Mouse (Mus musculus) lung, postnatal 14 days (tissue): Measurements from ENCODE around the gene Tmem120b.

Source experiments
- DNase-seq: peaks from one replicate; pipeline ENCODE4 v3.0.0; 2021

The Tmem120b gene

DNA sequence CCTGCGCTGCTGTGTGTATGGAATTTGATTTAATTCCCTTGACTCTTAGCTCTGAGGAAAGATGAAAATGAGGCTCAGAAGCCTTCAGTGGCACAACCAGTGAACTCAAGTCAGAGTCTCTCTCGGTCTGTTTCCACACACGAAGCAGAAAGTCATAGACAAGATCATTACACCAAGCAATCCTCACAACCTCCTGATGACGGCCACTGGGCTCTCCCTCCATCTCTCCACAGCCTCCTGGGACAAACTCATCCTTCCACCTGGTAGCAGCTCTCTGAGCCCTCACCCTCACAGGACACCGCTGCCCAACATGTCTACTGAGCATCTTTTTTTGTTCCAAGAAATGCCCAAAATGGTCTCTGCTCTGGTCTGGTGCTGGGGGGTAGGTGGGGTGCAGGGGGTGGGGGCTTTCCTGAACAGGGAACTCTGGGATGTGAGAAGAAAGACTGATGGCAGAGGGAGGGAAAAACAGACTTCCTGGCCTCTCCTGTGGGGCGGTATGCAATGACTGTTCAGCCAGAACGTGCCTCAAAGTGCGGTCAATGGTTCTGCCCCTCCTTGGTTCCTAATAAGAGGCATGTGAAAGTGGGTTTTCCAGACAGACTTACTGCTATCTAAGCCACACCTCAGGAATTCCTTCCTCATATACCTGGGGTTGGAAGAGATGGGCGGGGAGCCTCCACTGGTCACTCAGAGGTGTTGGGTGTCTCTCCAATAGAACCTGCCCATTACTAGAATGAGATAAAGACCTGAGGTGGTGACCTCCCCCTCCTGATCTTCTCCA is 62.0 kb downstream of the Tmem120b start:
- no peak for DNase-seq

DNA sequence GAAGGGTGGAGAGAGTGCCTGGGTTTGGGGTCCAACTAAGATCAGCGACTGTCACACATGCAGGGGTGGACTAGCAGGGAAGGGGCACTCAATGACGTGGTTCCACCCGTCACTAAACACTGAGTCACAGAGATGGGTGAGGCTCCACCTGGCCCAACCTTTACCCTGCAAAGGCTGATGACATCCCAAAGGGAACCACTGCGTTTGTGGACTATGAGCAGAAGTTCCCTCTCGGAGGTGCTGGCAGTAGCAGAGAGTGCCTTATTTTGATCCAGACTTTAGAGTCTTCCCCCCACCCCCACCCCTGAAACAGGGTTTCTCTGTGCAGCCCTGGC is 62.6 kb downstream of the Tmem120b start:
- no peak for DNase-seq

DNA sequence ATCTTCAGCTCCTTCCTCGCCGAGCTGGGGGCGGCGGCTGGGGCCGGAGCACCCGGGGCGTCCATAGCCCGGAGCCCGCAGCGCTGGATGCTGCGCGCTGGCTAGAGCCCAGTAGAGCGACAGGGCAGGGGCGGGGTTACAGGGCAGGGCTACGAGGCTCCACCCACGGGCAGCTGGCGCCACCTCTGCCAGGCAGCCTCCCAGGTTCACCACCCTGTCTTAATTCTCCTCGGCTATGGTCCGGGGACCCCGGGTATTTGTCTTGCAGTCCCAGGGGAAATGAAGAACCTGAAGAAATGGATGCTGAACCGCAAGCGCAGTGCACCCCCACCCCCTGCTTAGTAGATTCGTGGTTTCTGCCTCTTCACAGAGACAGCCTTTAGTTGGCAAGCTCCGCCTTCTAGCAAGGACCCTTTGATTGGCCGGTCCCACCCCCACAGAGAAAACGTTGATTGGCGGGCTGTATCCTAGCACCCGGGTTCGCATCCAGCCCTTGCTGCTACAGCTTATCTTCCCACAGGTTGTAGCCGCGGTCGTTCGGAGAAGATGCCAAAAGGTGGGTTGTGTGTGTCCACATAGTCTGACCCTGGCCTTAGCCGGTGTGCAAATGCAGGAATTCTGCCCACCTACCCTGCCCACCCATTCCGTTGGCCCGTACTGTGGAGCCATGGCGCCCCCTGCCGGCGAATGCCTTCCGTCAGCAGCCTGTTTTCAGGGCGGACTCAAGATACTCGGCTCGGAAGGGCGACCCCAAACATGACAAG is 64.3 kb downstream of the Tmem120b start, which contains the start of gene Rhof:
Rhof (minus strand) TSS at position 385 of the 764 bp plus-strand sequence.
- DNase-seq: peak; percentile 90

DNA sequence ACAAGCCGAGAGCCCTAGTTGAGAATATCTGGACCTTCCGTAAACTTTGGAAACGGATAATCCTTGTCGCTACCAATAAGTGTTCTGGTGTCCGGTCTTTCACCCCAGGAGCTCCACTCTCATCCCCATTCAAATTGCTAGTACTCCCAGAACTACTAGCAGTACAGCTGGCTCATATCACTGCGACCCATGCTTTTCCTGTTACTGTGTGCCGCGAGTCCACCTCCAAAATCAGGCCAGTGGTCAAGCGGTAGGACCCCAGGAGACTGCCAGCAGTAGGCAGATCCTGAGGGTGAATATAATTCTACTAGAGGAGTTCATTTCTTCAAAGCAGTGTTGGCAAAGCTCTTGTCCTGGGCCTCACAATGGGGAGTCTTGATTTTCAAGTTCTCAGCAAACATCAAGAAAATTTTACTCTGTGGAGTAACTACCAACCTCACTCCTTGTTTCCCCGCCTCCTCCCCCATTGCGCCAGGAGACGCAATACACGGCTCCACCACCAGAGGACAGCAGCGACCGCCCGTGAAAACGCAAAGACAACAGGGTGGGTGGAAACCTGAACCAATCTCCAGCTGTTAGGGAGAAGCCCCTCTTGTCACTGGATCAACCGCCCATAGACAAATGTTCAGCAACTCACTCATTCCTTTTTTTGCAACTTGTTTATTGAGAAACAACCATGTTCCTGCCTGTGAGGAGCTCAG is 65.0 kb downstream of the Tmem120b start:
- peak; percentile 93 for DNase-seq

DNA sequence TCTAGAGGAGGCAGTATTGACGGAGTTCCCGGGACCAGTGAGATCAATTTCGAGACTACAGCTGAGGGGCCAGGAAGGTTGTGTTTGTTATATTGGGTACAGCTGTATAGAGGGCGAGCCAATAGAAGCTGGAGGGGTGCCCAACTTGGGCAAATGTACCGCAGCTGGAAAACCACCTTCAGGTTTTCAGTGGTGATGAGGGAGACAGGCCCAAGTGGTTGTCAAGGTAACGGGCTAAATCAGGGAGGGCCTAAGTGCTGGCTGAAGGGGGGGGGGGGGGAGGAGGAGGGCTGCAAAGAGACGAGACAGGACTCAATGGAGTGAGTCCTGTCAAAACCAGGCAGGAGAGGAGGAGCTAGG is 65.5 kb downstream of the Tmem120b start:
- DNase-seq: peak; percentile 49

DNA sequence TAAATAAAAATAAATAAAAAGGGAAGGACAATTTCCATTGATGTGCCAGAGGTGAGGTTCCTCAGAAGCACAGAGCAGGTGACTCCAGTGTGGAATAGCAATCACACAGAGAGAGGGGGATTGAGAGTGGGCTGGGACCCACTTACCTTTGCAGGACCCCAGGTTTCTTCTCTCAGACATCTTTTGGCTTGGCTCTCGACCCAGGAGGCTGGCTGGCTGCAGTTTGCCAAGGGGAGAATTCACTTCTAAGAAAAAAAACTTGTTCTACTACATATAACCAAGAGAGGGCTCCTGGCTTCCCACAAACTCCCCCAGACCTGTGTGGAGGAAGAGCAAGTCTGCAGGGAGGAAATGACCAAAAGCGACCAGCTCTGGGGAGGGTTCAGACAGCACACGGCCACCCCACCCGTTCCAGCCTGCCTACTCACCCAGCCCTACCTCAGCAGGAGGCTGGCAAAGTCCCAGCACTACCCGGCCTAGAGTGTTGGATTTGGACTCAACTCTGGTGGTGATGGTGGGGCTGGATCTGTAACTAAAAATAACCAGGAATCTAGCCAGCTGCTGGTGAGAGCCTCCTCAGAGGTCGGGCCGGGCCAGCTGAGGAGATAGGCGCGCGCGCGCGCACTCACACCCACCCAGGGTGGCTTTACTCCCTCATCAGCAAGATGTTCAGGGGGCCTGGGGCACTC is 66.1 kb downstream of the Tmem120b start:
- DNase-seq: peak; percentile 83

DNA sequence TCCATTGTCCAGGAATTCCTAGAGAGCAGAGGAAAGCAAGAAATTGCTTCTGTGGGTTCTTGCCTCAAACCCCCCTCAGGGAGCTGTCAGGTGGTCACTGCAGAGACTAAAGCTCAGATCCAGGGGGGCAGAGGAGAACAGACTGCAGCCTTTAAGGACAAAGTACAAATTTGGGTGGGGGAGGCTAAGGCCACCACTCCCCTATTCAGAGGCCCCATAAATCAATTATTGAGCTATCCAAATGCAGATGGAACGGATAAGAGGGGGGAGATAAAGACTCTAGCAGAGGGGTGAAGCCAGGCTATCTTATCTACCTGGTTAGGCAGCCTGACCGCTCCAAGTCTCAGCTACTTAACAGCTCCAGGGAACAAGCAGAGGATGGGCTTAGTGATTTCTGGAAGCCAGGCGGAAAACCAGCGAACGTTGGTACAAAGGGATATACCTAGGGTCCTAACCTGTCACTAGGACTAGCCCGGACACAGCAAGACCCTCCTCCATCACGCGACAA is 66.7 kb downstream of the Tmem120b start:
- DNase-seq: no peak

DNA sequence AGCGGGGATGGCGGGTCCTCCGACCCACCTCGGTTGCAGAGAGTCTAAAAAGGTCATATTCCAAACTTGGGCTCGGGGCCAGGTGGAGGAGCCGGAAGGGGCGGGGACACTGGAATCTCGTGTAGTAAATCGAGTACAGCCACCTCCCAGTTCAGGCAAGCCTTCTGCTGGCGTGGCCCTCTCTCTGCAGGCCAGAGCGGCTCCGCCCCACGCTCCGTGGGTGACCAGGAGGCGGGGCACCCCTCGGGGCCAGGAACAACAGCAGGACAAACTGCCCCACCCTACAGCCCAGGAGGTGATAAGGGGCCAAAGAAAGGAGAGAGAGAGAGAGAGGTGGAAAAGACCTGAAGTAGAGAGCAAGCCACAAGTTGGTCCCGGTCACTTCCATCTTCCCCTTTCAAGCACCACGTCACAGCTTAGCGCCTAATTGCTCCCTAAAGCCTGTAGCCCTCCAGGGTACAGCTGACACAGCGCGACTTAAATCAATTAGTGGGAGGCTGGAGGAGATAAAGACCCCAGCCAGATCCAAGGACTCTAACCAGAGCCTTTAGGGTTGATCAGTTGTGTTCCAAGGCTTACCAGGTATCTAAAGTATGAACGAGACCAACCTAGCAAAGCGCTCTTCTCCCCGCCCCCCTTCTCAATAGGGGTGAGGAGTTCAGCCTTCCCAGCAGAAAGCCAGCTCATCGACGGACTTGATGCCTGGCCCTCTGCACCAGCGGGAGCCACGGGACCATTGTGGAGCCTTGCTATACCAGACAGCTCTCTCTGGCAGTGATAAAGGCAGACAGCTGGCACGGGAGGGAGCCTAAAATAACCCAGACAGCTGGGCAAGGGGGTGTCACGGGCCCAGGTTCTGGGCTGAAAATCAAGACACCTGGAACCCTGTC is 67.5 kb downstream of the Tmem120b start:
- peak; percentile 89 for DNase-seq

DNA sequence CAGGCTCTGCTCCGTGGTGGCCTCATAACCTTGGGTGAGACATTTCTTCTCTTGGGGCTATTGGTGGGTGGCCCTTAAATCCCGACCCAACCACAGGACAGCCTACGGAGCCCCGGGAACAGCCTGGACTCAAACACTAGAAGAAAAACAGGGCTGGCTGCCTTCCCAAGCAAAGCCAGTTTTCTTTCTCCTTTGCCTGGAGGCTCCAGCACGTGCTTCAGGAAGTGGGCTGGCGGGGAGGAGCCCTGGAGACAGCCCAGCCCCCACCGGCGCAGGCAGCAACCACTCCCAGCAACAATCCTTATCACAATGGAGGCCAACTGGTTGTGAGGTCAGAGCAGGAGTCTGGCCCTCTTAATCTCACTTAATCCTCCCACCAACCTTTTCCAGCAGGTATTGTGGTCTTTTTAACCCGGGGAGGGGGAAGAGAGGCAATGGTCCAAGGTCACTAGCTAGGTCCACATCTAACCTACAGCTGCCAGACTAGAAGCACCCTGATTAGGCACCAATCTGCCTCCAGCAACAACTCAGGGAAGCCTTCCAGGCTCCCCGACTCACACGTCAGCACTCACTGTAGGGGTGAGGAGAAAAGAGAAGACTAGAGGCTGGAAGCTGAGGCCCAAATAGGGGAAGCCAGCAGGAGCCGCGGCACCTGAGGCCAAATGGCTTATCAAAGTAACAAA is 68.3 kb downstream of the Tmem120b start:
- DNase-seq: peak; percentile 95

DNA sequence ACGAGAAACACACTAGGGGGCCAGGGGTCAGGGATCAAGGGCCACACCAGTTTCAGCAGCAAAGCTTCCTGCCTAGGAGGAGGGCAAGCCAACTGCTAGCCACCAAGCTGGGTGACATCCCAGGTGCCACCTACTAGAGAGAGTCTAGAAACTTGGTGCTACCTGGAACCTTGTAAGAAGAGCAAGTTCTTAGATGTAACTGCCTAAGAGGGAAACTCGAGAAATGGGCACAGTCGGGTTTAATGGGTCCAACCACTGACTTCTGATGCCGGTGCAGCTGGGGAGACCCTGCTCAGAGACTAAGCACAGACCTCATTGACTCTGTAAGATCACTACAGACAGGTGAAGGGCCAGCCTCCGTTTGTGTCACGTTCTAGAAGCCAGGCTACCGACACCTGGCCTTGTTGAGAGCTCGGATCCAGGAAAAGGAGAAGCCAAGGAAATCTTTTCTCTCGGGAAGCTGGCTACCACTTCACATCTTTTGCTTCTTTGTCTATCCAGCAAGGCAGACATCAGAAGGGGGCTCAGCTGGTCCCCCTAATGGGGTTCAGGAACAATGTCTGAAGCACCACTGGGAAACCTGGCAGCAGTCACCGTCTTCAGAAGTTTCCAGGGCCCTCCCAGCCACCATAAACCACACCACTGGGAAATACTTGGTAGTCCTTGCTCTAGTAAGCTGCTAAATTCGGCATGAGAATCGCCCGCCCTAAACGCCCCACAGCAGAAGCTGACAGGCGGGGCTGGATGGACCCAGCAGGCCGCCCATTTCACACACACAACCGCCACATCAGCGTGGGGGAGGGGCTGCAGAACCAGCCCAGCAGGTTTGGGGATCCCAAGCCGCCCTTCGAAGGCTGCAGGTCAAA is 69.1 kb downstream of the Tmem120b start:
- DNase-seq: peak; percentile 91

DNA sequence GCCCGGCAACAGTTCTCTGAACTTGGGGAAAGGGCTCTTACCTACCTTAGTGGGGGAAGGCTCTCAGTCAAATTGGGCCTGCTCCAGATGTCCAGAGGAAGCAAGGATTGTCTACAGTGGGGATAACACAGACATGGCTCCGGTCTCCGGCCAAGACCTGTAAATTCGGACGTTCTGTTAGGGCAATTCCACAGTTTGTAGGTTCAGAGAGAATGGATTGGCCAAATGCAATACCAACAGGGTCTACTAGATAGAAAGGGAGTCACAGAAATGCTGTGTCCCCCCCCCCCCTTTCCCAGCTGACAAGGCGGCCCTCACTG is 69.7 kb downstream of the Tmem120b start:
- DNase-seq: no peak

DNA sequence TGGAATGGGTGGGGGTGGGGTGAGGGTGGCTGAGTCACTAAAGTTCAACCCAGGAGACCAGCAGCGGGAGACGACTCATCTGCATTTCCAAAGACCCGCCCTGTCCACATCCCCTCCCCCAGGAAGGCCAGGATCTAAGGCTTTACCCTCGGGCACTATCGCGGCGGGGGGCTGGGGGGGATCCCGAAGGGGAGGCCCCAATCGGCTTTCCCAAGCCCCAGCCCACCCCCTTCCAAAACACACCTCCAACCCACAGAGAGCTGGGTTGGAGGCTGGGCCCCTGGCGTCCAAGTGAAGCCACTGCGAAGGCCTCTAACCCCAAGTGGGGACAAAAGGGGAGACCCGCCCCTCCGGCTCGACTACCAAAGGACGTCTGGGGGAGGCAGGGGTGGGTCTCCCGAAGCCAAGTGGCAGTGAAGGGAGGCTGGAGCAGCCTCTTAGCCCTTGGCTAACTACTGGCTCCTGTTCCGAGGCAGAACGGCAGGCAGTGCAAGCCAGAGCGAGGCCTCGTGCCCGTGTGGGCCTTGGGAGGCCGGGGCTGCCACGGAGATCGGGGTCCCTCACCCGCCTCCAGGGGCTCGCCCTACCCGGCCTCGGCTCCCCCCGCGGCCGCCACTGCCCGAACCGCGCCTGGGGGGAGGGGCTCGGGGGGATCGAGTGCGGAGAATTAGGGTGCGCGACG is 70.2 kb downstream of the Tmem120b start:
- DNase-seq: peak; percentile 74

DNA sequence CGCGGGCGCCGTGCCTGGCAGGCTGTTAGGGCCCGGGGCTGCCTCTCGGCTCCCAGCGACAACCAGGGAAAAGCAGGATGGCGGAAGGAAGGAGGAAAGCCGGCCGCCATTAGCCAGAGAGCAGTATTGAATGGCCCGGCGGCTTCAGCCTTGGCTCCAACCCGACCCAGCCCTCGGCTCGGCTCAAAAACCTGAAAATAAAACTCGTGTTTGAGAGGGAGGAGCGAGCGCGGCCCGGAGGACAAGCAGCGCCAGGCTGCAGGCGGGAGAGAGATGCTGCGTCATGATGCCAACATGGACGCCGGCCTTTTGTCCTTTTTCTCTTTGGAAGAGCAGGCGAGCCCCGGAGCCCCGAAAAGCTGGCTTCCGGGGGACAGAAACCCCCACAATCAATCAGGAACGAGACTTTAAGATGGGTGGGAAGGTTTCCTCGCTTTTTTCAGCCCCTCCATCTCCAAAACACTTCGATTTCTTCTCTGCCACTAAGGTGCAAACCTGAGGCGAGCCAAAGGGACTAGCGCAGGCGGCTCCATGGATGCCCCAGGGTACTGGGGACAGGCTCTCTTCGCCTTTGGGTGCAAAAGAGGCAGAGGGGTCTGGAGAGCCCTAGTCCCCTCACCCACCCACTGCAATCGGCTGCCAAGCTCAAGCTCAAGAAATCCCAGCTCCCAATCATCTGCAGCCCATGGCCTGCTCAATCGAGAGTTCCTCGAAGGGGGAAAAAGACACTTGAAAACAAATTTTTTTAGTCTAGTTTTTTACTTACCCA is 70.9 kb downstream of the Tmem120b start:
- peak; percentile 85 for DNase-seq

DNA sequence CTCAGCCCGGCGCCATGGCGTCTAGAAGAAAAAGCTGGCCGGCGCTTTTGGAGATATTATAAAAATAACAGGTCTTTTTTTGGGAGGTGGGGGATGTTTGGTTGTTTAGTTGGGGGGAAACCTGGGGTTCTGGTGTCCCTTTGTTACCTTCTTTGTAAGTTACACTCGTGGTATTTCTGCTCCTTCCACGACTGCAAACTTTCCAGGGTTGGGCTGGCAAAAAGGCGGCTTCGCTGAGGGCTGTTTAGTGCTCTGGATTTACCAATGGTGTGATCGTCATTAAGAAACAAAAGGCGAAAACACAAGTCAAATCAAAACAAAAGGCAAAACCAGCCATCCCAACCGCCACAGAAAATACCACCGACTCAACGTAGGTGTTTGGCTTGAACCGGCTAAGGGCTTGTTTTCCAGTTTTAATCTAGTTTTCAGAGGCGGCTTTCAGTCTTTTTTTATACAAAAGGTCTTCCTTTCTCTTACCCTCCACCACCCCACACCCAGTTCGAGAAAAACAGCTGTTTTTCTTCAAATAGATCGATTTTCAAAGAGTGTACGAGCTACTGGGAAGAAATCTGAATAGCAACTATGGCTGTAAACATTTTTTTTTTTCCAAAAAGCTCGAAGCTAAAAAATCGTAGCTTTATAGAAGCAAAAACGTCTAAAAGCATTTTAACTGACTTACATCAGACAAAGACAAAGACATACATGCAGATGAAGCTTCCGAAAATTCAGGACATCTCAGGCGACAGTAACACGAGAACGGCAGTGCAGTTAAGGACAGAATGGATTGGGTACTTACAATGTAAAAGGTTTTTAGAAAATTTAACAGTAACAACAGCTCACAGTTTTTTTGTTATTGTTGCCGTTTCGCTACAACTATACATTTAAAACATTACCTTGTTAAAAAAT is 71.8 kb downstream of the Tmem120b start:
- peak; percentile 38 for DNase-seq

DNA sequence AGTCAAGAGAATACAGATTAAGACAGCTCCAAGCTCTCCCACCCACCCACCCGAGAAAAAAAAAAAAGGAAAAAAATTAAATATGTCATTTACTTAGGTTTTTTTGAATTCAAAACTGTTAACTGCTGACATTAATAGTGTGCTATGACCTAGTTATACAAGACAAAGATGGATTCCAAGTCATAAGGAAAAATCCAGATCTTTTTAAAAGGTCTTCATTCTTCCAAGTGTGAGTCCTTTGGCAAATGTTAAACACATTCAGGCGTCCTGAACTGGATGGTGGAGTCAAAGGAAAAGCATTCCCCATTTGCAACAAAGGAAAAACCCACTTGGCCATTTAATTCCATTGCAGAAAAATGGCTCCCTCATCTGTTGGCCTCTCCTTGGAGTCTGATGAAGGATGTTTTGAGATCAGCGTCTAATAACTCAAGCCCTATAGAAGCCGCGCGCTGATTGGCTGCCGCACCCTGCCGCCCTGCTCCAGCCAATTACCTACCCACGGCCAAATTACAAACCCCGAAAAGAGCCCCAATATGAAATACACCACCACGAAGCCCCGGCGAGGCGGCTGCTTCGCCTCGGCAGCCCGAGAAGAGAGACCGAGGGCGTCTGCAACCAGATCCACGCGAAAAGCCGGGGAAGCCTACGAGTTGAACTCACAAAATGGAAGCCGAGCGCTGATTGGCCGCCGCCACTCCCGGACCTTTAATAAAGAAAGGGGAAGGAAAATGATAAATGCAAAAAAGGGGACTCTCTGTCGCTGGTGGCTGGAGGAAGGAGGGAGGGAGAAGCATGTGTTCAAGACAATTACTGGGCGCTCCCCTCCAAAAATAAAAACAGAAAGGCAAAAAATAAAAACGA is 72.7 kb downstream of the Tmem120b start:
- peak; percentile 94 for DNase-seq

DNA sequence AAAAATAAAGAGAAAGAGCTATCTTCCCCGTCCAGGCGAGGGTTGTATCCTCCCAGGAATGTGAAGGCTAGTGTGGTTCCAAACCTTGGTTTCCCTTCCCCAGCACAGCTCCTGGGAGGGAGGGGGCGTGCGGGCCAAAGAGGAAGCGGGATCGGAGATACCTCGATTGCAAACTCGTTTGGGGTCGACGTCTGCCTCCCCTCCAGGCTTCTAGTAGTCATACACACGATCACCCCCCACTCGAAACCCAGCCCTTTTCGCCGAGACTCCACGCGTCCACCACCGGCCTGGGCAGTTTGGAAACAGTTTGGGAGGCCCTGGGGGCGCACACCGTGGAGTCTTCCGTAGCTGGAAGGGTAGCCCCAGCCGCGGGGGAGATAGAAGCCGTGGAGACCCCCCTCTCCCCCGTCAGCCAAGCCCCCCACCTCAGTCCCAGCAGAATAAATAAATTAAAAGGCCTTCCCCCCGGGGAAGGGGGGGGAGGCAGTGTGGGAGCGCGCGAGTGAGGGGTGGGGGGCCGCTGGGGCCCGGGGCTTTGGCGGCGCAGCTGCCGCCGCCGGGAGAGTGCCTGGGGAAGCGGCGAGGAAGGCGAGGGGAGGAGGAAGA is 73.4 kb downstream of the Tmem120b start:
- DNase-seq: peak; percentile 65
